Mouse (Mus musculus): ENCODE results near the gene Olfr69. TPM values are rescaled to one million over a fixed set of nuclear protein-coding genes. Genes with fewer than 3 reads are reported as not detected.

The Olfr69 gene
- total and polyA plus RNA-seq, 3 experiments, result not detected

- TF ChIP-seq UBTF (IDR thresholded peaks at IDR 0.05; ENCODE audit: borderline replicate concordance, insufficient read depth, low read depth, low read length) (no peak), TBP (IDR thresholded peaks at IDR 0.05; ENCODE audit: low read depth, low read length) (no peak), NELFE (IDR thresholded peaks at IDR 0.05; ENCODE audit: low read depth, low read length) (no peak), MEF2A (IDR thresholded peaks at IDR 0.05; ENCODE audit: extremely low read depth, insufficient replicate concordance, low read depth, low read length, poor library complexity, severe bottlenecking) (no peak), SMC3 (IDR thresholded peaks at IDR 0.05; ENCODE audit: low read depth, low read length) (no peak), USF2 (IDR thresholded peaks at IDR 0.05; ENCODE audit: borderline replicate concordance in 1 of 2, insufficient read depth in 1 of 2, low read depth in 1 of 2, low read length in 2 of 2) (no peak), MAZ (IDR thresholded peaks at IDR 0.05; ENCODE audit: low read depth, low read length) (no peak), CHD1 (IDR thresholded peaks at IDR 0.05; ENCODE audit: low read depth, low read length) (no peak), KAT2A (conservative IDR thresholded peaks at IDR 0.05; ENCODE audit: low read depth, low read length) (no peak), RAD21 (IDR thresholded peaks at IDR 0.05; ENCODE audit: low read depth, low read length) (no peak), ZKSCAN1 (IDR thresholded peaks at IDR 0.05; ENCODE audit: low read depth, low read length) (no peak)
- Histone ChIP-seq H3K9ac (ENCODE audit: control insufficient read depth, low read depth, low read length, poor library complexity, severe bottlenecking) (no peak within 1 kb of the TSS), H3K27me3 (ENCODE audit: control insufficient read depth in 1 of 2, insufficient read depth in 2 of 2, low read length in 2 of 2) (peaks cover 0 to 2% of the 10 kb centered on the region in 2 experiments; a peak in 1 of 4 replicates)
Observed at GRCm38 (mm10) chr7:103757233-103757632, 14.2 kb downstream of the Olfr69 start, which contains the start of gene Olfr630. Gene Olfr630, minus strand, starts transcription at chr7:103757333.

GRCm38 (mm10) chr7:103744843-103745242 lies 26.6 kb downstream of the Olfr69 start, which contains the start of gene Olfr629:
Gene Olfr629, minus strand, starts transcription at chr7:103744943.
- Histone ChIP-seq H3K9me3 (replicated peaks; ENCODE audit: insufficient read depth, low read length) (no peaks in the 10 kb centered on the region), H3K36me3 (ENCODE audit: control insufficient read depth in 1 of 2, insufficient read depth in 2 of 2, low read length in 2 of 2) (no peaks in the 10 kb centered on the region), H3K27ac (ENCODE audit: control insufficient read depth, low read depth, low read length) (no peak within 1 kb of the TSS), H3K4me3 (ENCODE audit: control insufficient read depth in 1 of 2, insufficient read depth in 1 of 2, low read depth in 2 of 2, low read length in 2 of 2) (no peak within 1 kb of the TSS), H3K79me2 (ENCODE audit: control insufficient read depth, insufficient read depth, low read length, poor library complexity) (no peaks in the 10 kb centered on the region), H3K4me1 (ENCODE audit: control insufficient read depth in 1 of 2, insufficient read depth in 2 of 2, low read length in 2 of 2) (no peaks in the 10 kb centered on the region), H3K9ac (ENCODE audit: control insufficient read depth, low read depth, low read length, poor library complexity, severe bottlenecking) (no peak within 1 kb of the TSS), H3K27me3 (ENCODE audit: control insufficient read depth in 1 of 2, insufficient read depth in 2 of 2, low read length in 2 of 2) (no peaks in the 10 kb centered on the region)
- TF ChIP-seq SMC3 (IDR thresholded peaks at IDR 0.05; ENCODE audit: low read depth, low read length), result no peak
- TF ChIP-seq NELFE (IDR thresholded peaks at IDR 0.05; ENCODE audit: low read depth, low read length), result no peak
- TF ChIP-seq POLR2AphosphoS2 (IDR thresholded peaks at IDR 0.05; ENCODE audit: low read length), result no peak
- no peak for TF ChIP-seq POLR2A (IDR thresholded peaks at IDR 0.05; ENCODE audit: control insufficient read depth in 1 of 2, insufficient read depth in 1 of 2, low read depth in 1 of 2, low read length in 2 of 2, poor library complexity in 1 of 2)
- TF ChIP-seq CTCF (IDR thresholded peaks at IDR 0.05 in 2 of 3, conservative IDR thresholded peaks at IDR 0.05 in 1 of 3; ENCODE audit: control insufficient read depth in 1 of 3, insufficient read depth in 1 of 3, low read depth in 2 of 3, low read length in 3 of 3, poor library complexity in 1 of 3, severe bottlenecking in 1 of 3), result no peak
- TF ChIP-seq KAT2A (conservative IDR thresholded peaks at IDR 0.05; ENCODE audit: low read depth, low read length), result no peak
- no peak for TF ChIP-seq USF2 (IDR thresholded peaks at IDR 0.05; ENCODE audit: borderline replicate concordance in 1 of 2, insufficient read depth in 1 of 2, low read depth in 1 of 2, low read length in 2 of 2)
- no peak for TF ChIP-seq MYC (IDR thresholded peaks at IDR 0.05; ENCODE audit: low read depth, low read length)
- TF ChIP-seq UBTF (IDR thresholded peaks at IDR 0.05; ENCODE audit: borderline replicate concordance, insufficient read depth, low read depth, low read length), result no peak
- TF ChIP-seq ZMIZ1 (IDR thresholded peaks at IDR 0.05; ENCODE audit: low read depth, low read length), result no peak
- TF ChIP-seq GATA1 (IDR thresholded peaks at IDR 0.05; ENCODE audit: low read depth, low read length), result no peak
- TF ChIP-seq TAL1 (IDR thresholded peaks at IDR 0.05; ENCODE audit: low read length), result no peak
- TF ChIP-seq POLR2AphosphoS5 (IDR thresholded peaks at IDR 0.05; ENCODE audit: borderline replicate concordance, low read depth, low read length), result no peak
- TF ChIP-seq MEF2A (IDR thresholded peaks at IDR 0.05; ENCODE audit: extremely low read depth, insufficient replicate concordance, low read depth, low read length, poor library complexity, severe bottlenecking), result no peak
- DNase-seq (ENCODE audit: low read depth, low spot score), result no peak

More at GRCm38 (mm10) chr7:103757233-103757632, 14.2 kb downstream of the Olfr69 start, which contains the start of gene Olfr630:
- Histone ChIP-seq H3K4me3 (ENCODE audit: control insufficient read depth in 1 of 2, insufficient read depth in 1 of 2, low read depth in 2 of 2, low read length in 2 of 2) (no peak within 1 kb of the TSS), H3K9me3 (replicated peaks; ENCODE audit: insufficient read depth, low read length) (no peaks in the 10 kb centered on the region), H3K27ac (ENCODE audit: control insufficient read depth, low read depth, low read length) (no peak within 1 kb of the TSS), H3K79me2 (ENCODE audit: control insufficient read depth, insufficient read depth, low read length, poor library complexity) (no peaks in the 10 kb centered on the region), H3K36me3 (ENCODE audit: control insufficient read depth in 1 of 2, insufficient read depth in 2 of 2, low read length in 2 of 2) (no peaks in the 10 kb centered on the region), H3K4me1 (ENCODE audit: control insufficient read depth in 1 of 2, insufficient read depth in 2 of 2, low read length in 2 of 2) (no peaks in the 10 kb centered on the region)
- DNase-seq (ENCODE audit: low read depth, low spot score), result no peak

All from MEL (cell line).